Mouse (Mus musculus): ENCODE measurements around the gene Vmn2r5. TPM values are rescaled to one million over a fixed set of nuclear protein-coding genes. Genes with fewer than 3 reads are reported as not detected.
"Not testable (repeated sequence)": the region's sequence is repeated elsewhere in the genome, so short reads cannot be mapped to it uniquely, and the experiment has no call there.

Vmn2r5 gene
- polyA plus RNA-seq (2014; fragmentation: Nextera tagmentation; extraction: Ambion mirVana), result not detected in 2 replicates

GRCm38 (mm10) chr3:64509742-64510141, at the start of gene Vmn2r5:
Gene Vmn2r5 (minus strand): TSS chr3:64509842.
- H3K9me3 ChIP-seq (ENCODE audit: control insufficient read depth, low read length); H3K4me1 ChIP-seq (replicated peaks; ENCODE audit: control insufficient read depth, insufficient read depth, low read length); H3K9ac ChIP-seq (ENCODE audit: low read length); H3K4me3 ChIP-seq (ENCODE audit: low read depth, low read length); ATAC-seq (replicated peaks; ENCODE audit: low FRiP score); H3K4me2 ChIP-seq (ENCODE audit: low read depth, low read length, severe bottlenecking); H3K36me3 ChIP-seq (ENCODE audit: control insufficient read depth, insufficient read depth, low read length); H3K27me3 ChIP-seq (ENCODE audit: control insufficient read depth, insufficient read depth, low read length); DNase-seq (ENCODE audit: low spot score); H3K27ac ChIP-seq (ENCODE audit: low read depth, low read length): not testable (repeated sequence)
- no CpG with 5 or more reads among the region's 2 CpGs for WGBS

- not testable (repeated sequence) for H3K27me3 ChIP-seq (ENCODE audit: control insufficient read depth, insufficient read depth, low read length); H3K4me1 ChIP-seq (replicated peaks; ENCODE audit: control insufficient read depth, insufficient read depth, low read length); H3K4me2 ChIP-seq (ENCODE audit: low read depth, low read length, severe bottlenecking); H3K4me3 ChIP-seq (ENCODE audit: low read depth, low read length); H3K27ac ChIP-seq (ENCODE audit: low read depth, low read length); H3K9ac ChIP-seq (ENCODE audit: low read length); ATAC-seq (replicated peaks; ENCODE audit: low FRiP score); H3K36me3 ChIP-seq (ENCODE audit: control insufficient read depth, insufficient read depth, low read length); H3K9me3 ChIP-seq (ENCODE audit: control insufficient read depth, low read length); DNase-seq (ENCODE audit: low spot score)
- 69% methylated on average over 1 of the region's 1 CpGs for WGBS
Measured at GRCm38 (mm10) chr3:64523585-64523984, 13.9 kb upstream of the Vmn2r5 start.

Other genes with a start within 250 kb of the Vmn2r5 start
- gene Vmn2r3, start 220.1 kb downstream of the Vmn2r5 start, polyA plus RNA-seq (2014; fragmentation: Nextera tagmentation; extraction: Ambion mirVana), result not detected in 2 replicates
- not detected in 2 replicates for gene Vmn2r4, start 94.5 kb downstream of the Vmn2r5 start, polyA plus RNA-seq (2014; fragmentation: Nextera tagmentation; extraction: Ambion mirVana)
- gene Vmn2r6, start 56.0 kb upstream of the Vmn2r5 start, polyA plus RNA-seq (2014; fragmentation: Nextera tagmentation; extraction: Ambion mirVana), result not detected in 2 replicates

Measured in forebrain, embryonic 11.5 days (tissue).